Mouse (Mus musculus) MEL (cell line): ENCODE measurements around the gene Sipa1l3.

Experiments used
- CTCF ChIP-seq, 3 experiments: IDR thresholded peaks in 2 of 3; conservative IDR thresholded peaks in 1 of 3; 2 replicates each; pipeline ENCODE4 v1.5.1; 2011 to 2012; ENCODE audit warnings: low read length in 3 of 3, low read depth in 2 of 3, mild to moderate bottlenecking in 2 of 3, improper control_type of control experiment in 1 of 3, inconsistent platforms in 1 of 3, mixed read lengths in 1 of 3, moderate library complexity in 1 of 3; ENCODE audit not compliant: control insufficient read depth in 1 of 3, insufficient read depth in 1 of 3, poor library complexity in 1 of 3, severe bottlenecking in 1 of 3
- JUND ChIP-seq: IDR thresholded peaks from 2 replicates; pipeline ENCODE4 v1.6.1; 2011; ENCODE audit warnings: low read depth, mild to moderate bottlenecking, improper control_type of control experiment, low read length
- NRF1 ChIP-seq: IDR thresholded peaks from 2 replicates; pipeline ENCODE4 v1.6.1; 2014; ENCODE audit warnings: low read depth, mild to moderate bottlenecking, inconsistent platforms, low read length, improper control_type of control experiment, moderate library complexity; ENCODE audit not compliant: poor library complexity, insufficient read depth, severe bottlenecking
- POLR2A ChIP-seq, 2 experiments: IDR thresholded peaks; 2 replicates each; pipeline ENCODE4 v1.6.1; 2011 to 2012; ENCODE audit warnings: low read length in 2 of 2, mild to moderate bottlenecking in 2 of 2, control low read depth in 1 of 2, improper control_type of control experiment in 1 of 2, low read depth in 1 of 2, moderate library complexity in 1 of 2; ENCODE audit not compliant: control insufficient read depth in 1 of 2, insufficient read depth in 1 of 2, poor library complexity in 1 of 2
- ZC3H11A ChIP-seq: IDR thresholded peaks from 2 replicates; pipeline ENCODE4 v1.6.1; 2012; ENCODE audit warnings: low read depth, mild to moderate bottlenecking, inconsistent platforms, low read length, improper control_type of control experiment

DNA sequence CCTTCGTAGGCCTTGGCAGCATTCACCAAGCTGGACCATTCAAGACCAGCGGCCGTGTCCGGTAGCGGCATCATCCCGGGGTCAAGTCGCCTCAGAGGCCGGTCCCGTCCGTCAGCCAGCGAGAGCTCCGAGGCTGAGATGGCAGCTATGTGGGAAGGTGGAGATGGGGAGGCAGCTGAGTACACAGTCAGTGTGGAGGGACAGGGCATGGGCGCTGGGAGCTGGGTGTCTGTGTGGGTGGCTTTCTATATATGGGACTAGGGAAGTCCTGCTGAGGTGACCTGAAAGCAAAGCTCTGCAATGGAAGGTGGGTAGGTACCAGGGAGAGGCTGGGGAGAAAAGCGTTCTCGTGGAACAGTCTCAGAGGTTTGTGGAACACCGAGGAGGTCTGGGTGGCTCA is 189.5 kb downstream of the Sipa1l3 start:
- TF ChIP-seq JUND (no peak), NRF1 (no peak), ZC3H11A (no peak), POLR2A (IDR thresholded peaks at IDR 0.05; ENCODE audit: control insufficient read depth in 1 of 2, insufficient read depth in 1 of 2, low read depth in 1 of 2, low read length in 2 of 2, poor library complexity in 1 of 2) (no peak), CTCF (IDR thresholded peaks at IDR 0.05 in 2 of 3, conservative IDR thresholded peaks at IDR 0.05 in 1 of 3; ENCODE audit: control insufficient read depth in 1 of 3, insufficient read depth in 1 of 3, low read depth in 2 of 3, low read length in 3 of 3, poor library complexity in 1 of 3, severe bottlenecking in 1 of 3) (no peak)
